Mouse (Mus musculus): Measurements from ENCODE around the gene Syde2. TPM values are rescaled to one million over a fixed set of nuclear protein-coding genes. Genes with fewer than 3 reads are reported as not detected.

Gene Syde2
- polyA plus RNA-seq, 1 experiment, result 23.0 TPM

DNA sequence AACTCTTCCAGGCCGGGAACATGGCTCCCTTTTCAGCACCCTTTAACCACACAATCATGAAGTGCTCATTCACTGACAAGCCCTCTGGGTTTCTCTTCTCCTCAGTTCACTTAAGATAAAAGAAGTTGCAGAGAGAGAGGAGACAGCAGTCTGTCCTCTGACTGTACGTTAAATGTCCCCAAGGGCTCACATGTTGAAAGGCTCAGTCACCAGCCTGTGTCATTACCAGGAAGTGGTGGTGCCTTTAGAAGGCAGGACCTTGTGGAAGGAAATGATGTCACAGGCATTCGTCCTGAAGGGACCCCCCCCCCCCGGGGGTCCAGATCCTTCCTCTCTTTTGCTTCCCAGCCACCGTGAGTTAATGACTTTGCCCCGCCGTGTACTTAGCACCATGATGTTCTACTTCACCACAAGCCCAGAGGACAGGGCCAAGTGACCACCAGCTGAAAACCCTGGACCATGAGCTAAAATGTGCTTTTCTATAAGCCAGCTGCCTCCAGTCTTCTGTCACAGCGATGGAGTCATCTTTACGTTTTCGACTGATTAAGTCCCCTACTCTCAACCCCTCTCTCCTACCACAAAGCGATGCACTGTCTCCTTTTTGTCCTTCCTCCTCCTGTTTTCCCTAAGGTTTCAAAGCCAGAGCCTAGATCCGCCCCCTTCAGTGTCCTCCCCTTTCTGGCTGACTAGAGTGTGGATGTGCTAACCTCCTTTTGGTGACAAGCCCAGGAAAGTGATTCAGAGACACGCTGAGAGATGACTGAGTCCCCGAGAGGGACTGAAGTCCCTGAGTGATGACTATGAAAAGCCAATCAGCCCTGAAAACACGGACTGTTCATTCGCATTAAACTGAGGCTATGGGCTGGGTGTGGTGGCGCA is 36.1 kb upstream of the Syde2 start:
- H3K27ac ChIP-seq (ENCODE audit: insufficient read depth, low read length), result no peak overlapping the region
- H3K9me3 ChIP-seq (replicated peaks; ENCODE audit: control insufficient read depth, insufficient read depth, low read length, poor library complexity, severe bottlenecking), result no peaks in the 10 kb centered on the region

DNA sequence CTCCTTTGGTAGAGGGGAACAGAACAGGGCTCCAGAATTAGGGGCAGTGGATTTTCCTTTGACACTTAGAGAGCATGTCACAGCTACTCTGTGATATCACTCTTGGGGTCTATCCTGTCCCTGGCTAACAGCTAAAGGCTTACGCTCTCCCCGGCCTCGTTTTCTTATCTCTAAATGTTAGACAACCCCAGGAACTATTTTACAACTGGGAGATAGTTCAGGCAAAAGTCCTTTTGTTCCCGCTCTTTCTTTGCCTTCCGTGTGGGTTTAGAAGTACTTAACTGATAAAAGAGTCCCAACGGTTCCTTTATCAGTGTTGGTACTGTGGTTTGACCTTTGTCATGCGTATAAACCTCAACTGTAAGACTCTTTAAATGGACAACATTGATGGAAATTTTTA is 34.7 kb upstream of the Syde2 start:
- Histone ChIP-seq H3K4me1 (ENCODE audit: control insufficient read depth, insufficient read depth, low read length) (peaks cover 2% of the 10 kb centered on the region), H3K27me3 (ENCODE audit: control insufficient read depth, insufficient read depth, low read length, poor library complexity, severe bottlenecking) (no peaks in the 10 kb centered on the region), H3K4me3 (ENCODE audit: low read depth, low read length) (no peak overlapping the region), H3K9me3 (replicated peaks; ENCODE audit: control insufficient read depth, insufficient read depth, low read length, poor library complexity, severe bottlenecking) (no peaks in the 10 kb centered on the region), H3K36me3 (ENCODE audit: control insufficient read depth, insufficient read depth, low read length, poor library complexity, severe bottlenecking) (no peaks in the 10 kb centered on the region), H3K9ac (ENCODE audit: low read depth, poor library complexity, severe bottlenecking) (no peak overlapping the region), H3K27ac (ENCODE audit: insufficient read depth, low read length) (no peak overlapping the region)
- TF ChIP-seq EP300 (IDR thresholded peaks at IDR 0.05; ENCODE audit: insufficient read depth, low read depth, low read length) (no peak), POLR2A (IDR thresholded peaks at IDR 0.05; ENCODE audit: insufficient read depth, low read length) (no peak), CTCF (IDR thresholded peaks at IDR 0.05; ENCODE audit: low read depth, low read length) (no peak)

More for the DNA sequence above, 36.1 kb upstream of the Syde2 start:
- TF ChIP-seq POLR2A (IDR thresholded peaks at IDR 0.05; ENCODE audit: insufficient read depth, low read length), result no peak
- no peaks in the 10 kb centered on the region for H3K27me3 ChIP-seq (ENCODE audit: control insufficient read depth, insufficient read depth, low read length, poor library complexity, severe bottlenecking)
- no peak overlapping the region for H3K4me3 ChIP-seq (ENCODE audit: low read depth, low read length)
- peaks cover 2% of the 10 kb centered on the region for H3K4me1 ChIP-seq (ENCODE audit: control insufficient read depth, insufficient read depth, low read length)
- H3K36me3 ChIP-seq (ENCODE audit: control insufficient read depth, insufficient read depth, low read length, poor library complexity, severe bottlenecking), result no peaks in the 10 kb centered on the region
- no peak overlapping the region for H3K9ac ChIP-seq (ENCODE audit: low read depth, poor library complexity, severe bottlenecking)

DNA sequence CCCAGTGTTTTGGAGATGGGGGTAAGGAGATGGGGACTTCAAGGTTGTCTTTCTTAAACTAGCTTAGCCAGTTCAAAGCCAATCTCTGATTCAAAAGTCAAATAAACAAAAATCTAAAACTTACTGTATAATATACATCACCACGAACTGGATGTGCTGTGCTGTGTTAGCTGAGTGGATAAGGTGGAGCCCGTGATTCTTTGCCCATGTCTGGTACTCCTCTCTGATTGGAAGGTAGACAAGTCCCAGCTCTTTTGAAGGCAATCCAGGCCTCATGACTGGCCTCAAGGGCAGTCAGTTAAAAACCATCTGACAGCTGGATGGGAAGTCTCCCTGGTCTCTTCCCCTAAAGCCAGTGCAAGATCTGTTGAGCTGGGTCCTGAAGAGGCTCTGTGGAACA is 34.3 kb upstream of the Syde2 start:
- no peaks in the 10 kb centered on the region for H3K36me3 ChIP-seq (ENCODE audit: control insufficient read depth, insufficient read depth, low read length, poor library complexity, severe bottlenecking)

DNA sequence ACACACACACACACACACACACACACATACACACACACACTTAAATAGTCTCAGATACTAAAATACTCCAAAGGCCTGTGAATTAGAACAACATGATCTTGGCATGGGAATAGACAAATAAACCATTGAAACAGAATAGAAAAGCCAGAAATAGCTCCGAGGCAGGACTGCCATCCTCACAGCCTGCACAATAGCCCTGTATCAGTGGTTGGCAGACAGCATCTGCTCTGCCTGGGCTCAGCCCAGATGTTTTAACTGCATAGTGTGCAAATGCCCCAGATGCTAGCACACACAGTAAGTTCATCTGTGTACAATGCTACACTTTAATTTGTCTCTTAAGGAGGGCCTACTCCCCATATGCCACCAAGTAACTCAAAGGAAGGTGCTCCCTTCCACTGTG is 27.8 kb upstream of the Syde2 start:
- TF ChIP-seq EP300 (IDR thresholded peaks at IDR 0.05; ENCODE audit: insufficient read depth, low read depth, low read length) (no peak), CTCF (IDR thresholded peaks at IDR 0.05; ENCODE audit: low read depth, low read length) (no peak), POLR2A (IDR thresholded peaks at IDR 0.05; ENCODE audit: insufficient read depth, low read length) (no peak)
- no peaks in the 10 kb centered on the region for H3K36me3 ChIP-seq (ENCODE audit: control insufficient read depth, insufficient read depth, low read length, poor library complexity, severe bottlenecking)
- H3K27me3 ChIP-seq (ENCODE audit: control insufficient read depth, insufficient read depth, low read length, poor library complexity, severe bottlenecking), result no peaks in the 10 kb centered on the region
- peaks cover 3% of the 10 kb centered on the region; the same call in 1 of the 2 replicates for H3K9me3 ChIP-seq (replicated peaks; ENCODE audit: control insufficient read depth, insufficient read depth, low read length, poor library complexity, severe bottlenecking)
- H3K9ac ChIP-seq (ENCODE audit: low read depth, poor library complexity, severe bottlenecking), result no peak overlapping the region
- no peaks in the 10 kb centered on the region for H3K4me1 ChIP-seq (ENCODE audit: control insufficient read depth, insufficient read depth, low read length)
- no peak overlapping the region for H3K4me3 ChIP-seq (ENCODE audit: low read depth, low read length)
- no peak overlapping the region for H3K27ac ChIP-seq (ENCODE audit: insufficient read depth, low read length)

More for the DNA sequence above, 34.3 kb upstream of the Syde2 start:
- TF ChIP-seq POLR2A (IDR thresholded peaks at IDR 0.05; ENCODE audit: insufficient read depth, low read length) (no peak), CTCF (IDR thresholded peaks at IDR 0.05; ENCODE audit: low read depth, low read length) (no peak), EP300 (IDR thresholded peaks at IDR 0.05; ENCODE audit: insufficient read depth, low read depth, low read length) (no peak)
- Histone ChIP-seq H3K27me3 (ENCODE audit: control insufficient read depth, insufficient read depth, low read length, poor library complexity, severe bottlenecking) (no peaks in the 10 kb centered on the region), H3K4me1 (ENCODE audit: control insufficient read depth, insufficient read depth, low read length) (peaks cover 2% of the 10 kb centered on the region), H3K4me3 (ENCODE audit: low read depth, low read length) (no peak overlapping the region), H3K9ac (ENCODE audit: low read depth, poor library complexity, severe bottlenecking) (no peak overlapping the region), H3K27ac (ENCODE audit: insufficient read depth, low read length) (no peak overlapping the region), H3K9me3 (replicated peaks; ENCODE audit: control insufficient read depth, insufficient read depth, low read length, poor library complexity, severe bottlenecking) (peaks cover 3% of the 10 kb centered on the region; the same call in 1 of the 2 replicates)

DNA sequence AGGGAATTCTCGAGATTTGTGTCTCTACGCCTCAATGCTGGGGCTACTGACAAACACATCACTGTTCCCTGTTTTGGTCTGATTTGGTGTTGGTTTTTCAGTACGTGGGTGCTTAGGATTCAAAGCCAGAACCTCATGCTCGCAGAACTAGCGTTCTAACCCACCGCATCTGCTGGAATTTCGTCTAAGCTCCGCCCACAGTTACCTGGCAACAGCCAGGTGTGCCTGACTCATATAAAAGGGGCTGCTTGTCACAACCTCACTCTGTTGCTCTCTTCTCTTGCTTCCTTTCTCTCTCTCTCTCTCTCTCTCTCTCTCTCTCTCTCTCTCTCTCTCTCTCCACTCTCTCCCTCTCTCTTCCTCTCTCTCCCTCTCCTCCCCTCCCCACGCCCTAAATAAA is 25.3 kb upstream of the Syde2 start:
- Histone ChIP-seq H3K27me3 (ENCODE audit: control insufficient read depth, insufficient read depth, low read length, poor library complexity, severe bottlenecking) (no peaks in the 10 kb centered on the region), H3K4me3 (ENCODE audit: low read depth, low read length) (peak overlapping the region; percentile 21; the same call in 1 of the 2 replicates), H3K27ac (ENCODE audit: insufficient read depth, low read length) (0 out of 2 replicates have a peak overlapping the region, but pooled peaks have one; percentile 13), H3K9me3 (replicated peaks; ENCODE audit: control insufficient read depth, insufficient read depth, low read length, poor library complexity, severe bottlenecking) (peaks cover 3% of the 10 kb centered on the region; the same call in 1 of the 2 replicates), H3K36me3 (ENCODE audit: control insufficient read depth, insufficient read depth, low read length, poor library complexity, severe bottlenecking) (no peaks in the 10 kb centered on the region), H3K9ac (ENCODE audit: low read depth, poor library complexity, severe bottlenecking) (no peak overlapping the region), H3K4me1 (ENCODE audit: control insufficient read depth, insufficient read depth, low read length) (no peaks in the 10 kb centered on the region)
- no peak for TF ChIP-seq EP300 (IDR thresholded peaks at IDR 0.05; ENCODE audit: insufficient read depth, low read depth, low read length)
- no peak for TF ChIP-seq POLR2A (IDR thresholded peaks at IDR 0.05; ENCODE audit: insufficient read depth, low read length)
- no peak for TF ChIP-seq CTCF (IDR thresholded peaks at IDR 0.05; ENCODE audit: low read depth, low read length)

Data from ES-Bruce4 (cell line).